Mouse (Mus musculus): ENCODE data around the gene Mios. TPM values are rescaled to one million over a fixed set of nuclear protein-coding genes. Genes with fewer than 3 reads are reported as not detected.
A peak's percentile ranks its signal among the peaks of the same experiment; 100 is the strongest.

Gene Mios
- polyA plus RNA-seq, 1 experiment from 2014 or later = 26.0 TPM

- H3K27ac ChIP-seq (replicated peaks) = no peak overlapping the region
- no peaks in the 10 kb centered on the region for H3K9me3 ChIP-seq
- peaks cover 14% of the 10 kb centered on the region for H3K36me3 ChIP-seq
- H3K9ac ChIP-seq = no peak overlapping the region
- 95% methylated on average over 3 of the region's 3 CpGs for WGBS
- peak overlapping the region; percentile 75 for H3K4me3 ChIP-seq
- no peaks in the 10 kb centered on the region for H3K27me3 ChIP-seq
- H3K4me1 ChIP-seq (replicated peaks) = peaks cover 14% of the 10 kb centered on the region
- ATAC-seq (ENCODE audit: low read depth) = no peak
- H3K4me2 ChIP-seq = peak overlapping the region; percentile 58
Observed at GRCm38 (mm10) chr6:8210661-8211060, 1.6 kb downstream of the Mios start.

- ATAC-seq (ENCODE audit: low read depth) = no peak
- peaks cover 48% of the 10 kb centered on the region for H3K36me3 ChIP-seq
- no peak overlapping the region for H3K4me3 ChIP-seq
- H3K4me2 ChIP-seq = no peak overlapping the region
- 93% methylated on average over 3 of the region's 3 CpGs for WGBS
- no peaks in the 10 kb centered on the region for H3K4me1 ChIP-seq (replicated peaks)
- H3K9me3 ChIP-seq = no peaks in the 10 kb centered on the region
- no peak overlapping the region for H3K9ac ChIP-seq
- H3K27ac ChIP-seq (replicated peaks) = no peak overlapping the region
- no peaks in the 10 kb centered on the region for H3K27me3 ChIP-seq
Observed at GRCm38 (mm10) chr6:8227035-8227434, 18.0 kb downstream of the Mios start.

- no peak overlapping the region for H3K27ac ChIP-seq (replicated peaks)
- H3K9me3 ChIP-seq = no peaks in the 10 kb centered on the region
- no peak overlapping the region for H3K4me2 ChIP-seq
- 92% methylated on average over 3 of the region's 3 CpGs for WGBS
- H3K27me3 ChIP-seq = no peaks in the 10 kb centered on the region
- H3K9ac ChIP-seq = no peak overlapping the region
- H3K36me3 ChIP-seq = peaks cover 58% of the 10 kb centered on the region
- no peak overlapping the region for H3K4me3 ChIP-seq
- no peaks in the 10 kb centered on the region for H3K4me1 ChIP-seq (replicated peaks)
- ATAC-seq (ENCODE audit: low read depth) = no peak
Observed at GRCm38 (mm10) chr6:8228596-8228995, 19.6 kb downstream of the Mios start.

GRCm38 (mm10) chr6:8258316-8258715 is 49.3 kb downstream of the Mios start:
- no peak for ATAC-seq (ENCODE audit: low read depth)
- peak overlapping the region; percentile 81 for H3K4me3 ChIP-seq
- no peaks in the 10 kb centered on the region for H3K9me3 ChIP-seq
- H3K36me3 ChIP-seq = peaks cover 17% of the 10 kb centered on the region
- 10% methylated on average over 6 of the region's 6 CpGs for WGBS
- peak overlapping the region; percentile 87 for H3K27ac ChIP-seq (replicated peaks)
- H3K4me2 ChIP-seq = peak overlapping the region; percentile 67
- peak overlapping the region; percentile 84 for H3K9ac ChIP-seq
- peaks cover 22% of the 10 kb centered on the region for H3K4me1 ChIP-seq (replicated peaks)
- no peaks in the 10 kb centered on the region for H3K27me3 ChIP-seq

GRCm38 (mm10) chr6:8259004-8259666 is 50.1 kb downstream of the Mios start, which contains the start of the genes Rpa3, Umad1 and Gm45062:
Gene Rpa3, minus strand, starts transcription at chr6:8259173.
Gene Umad1, plus strand, starts transcription at chr6:8259288.
Gene Gm45062, plus strand, starts transcription at chr6:8259450.
- WGBS = under 1% methylated on average over 64 of the region's 64 CpGs
- peak within 1 kb of the TSS; percentile 81 for H3K4me3 ChIP-seq
- ATAC-seq (ENCODE audit: low read depth) = peak; percentile 100
- H3K4me2 ChIP-seq = peak within 1 kb of the TSS; percentile 92
- H3K4me1 ChIP-seq (replicated peaks) = peaks cover 22% of the 10 kb centered on the region
- no peaks in the 10 kb centered on the region for H3K9me3 ChIP-seq
- peak within 1 kb of the TSS; percentile 87 for H3K27ac ChIP-seq (replicated peaks)
- peaks cover 10% of the 10 kb centered on the region for H3K36me3 ChIP-seq
- peak within 1 kb of the TSS; percentile 86 for H3K9ac ChIP-seq
- no peaks in the 10 kb centered on the region for H3K27me3 ChIP-seq

GRCm38 (mm10) chr6:8259667-8260044 is 50.6 kb downstream of the Mios start:
- Histone ChIP-seq H3K36me3 (peaks cover 7% of the 10 kb centered on the region), H3K4me2 (peak overlapping the region; percentile 92), H3K9ac (peak overlapping the region; percentile 86), H3K4me1 (replicated peaks) (peaks cover 22% of the 10 kb centered on the region), H3K9me3 (no peaks in the 10 kb centered on the region), H3K27ac (replicated peaks) (peak overlapping the region; percentile 85), H3K4me3 (peak overlapping the region; percentile 81), H3K27me3 (no peaks in the 10 kb centered on the region)
- no peak for ATAC-seq (ENCODE audit: low read depth)
- WGBS = 0% methylated on average over 8 of the region's 8 CpGs

GRCm38 (mm10) chr6:8271047-8271446 is 62.0 kb downstream of the Mios start:
- H3K9ac ChIP-seq = no peak overlapping the region
- no peak for ATAC-seq (ENCODE audit: low read depth)
- no peaks in the 10 kb centered on the region for H3K9me3 ChIP-seq
- no peak overlapping the region for H3K4me3 ChIP-seq
- no peak overlapping the region for H3K4me2 ChIP-seq
- H3K4me1 ChIP-seq (replicated peaks) = no peaks in the 10 kb centered on the region
- H3K36me3 ChIP-seq = peaks cover 16% of the 10 kb centered on the region
- H3K27ac ChIP-seq (replicated peaks) = no peak overlapping the region
- 87% methylated on average over 3 of the region's 3 CpGs for WGBS
- no peaks in the 10 kb centered on the region for H3K27me3 ChIP-seq

GRCm38 (mm10) chr6:8274387-8275054 is 65.5 kb downstream of the Mios start:
- no peaks in the 10 kb centered on the region for H3K27me3 ChIP-seq
- no peaks in the 10 kb centered on the region for H3K9me3 ChIP-seq
- H3K4me2 ChIP-seq = no peak overlapping the region
- no peak overlapping the region for H3K9ac ChIP-seq
- no peak overlapping the region; the same call in 1 of the 2 replicates for H3K27ac ChIP-seq (replicated peaks)
- H3K36me3 ChIP-seq = peaks cover 19% of the 10 kb centered on the region
- ATAC-seq (ENCODE audit: low read depth) = peak; percentile 81; the same call in 1 of the 2 replicates
- H3K4me1 ChIP-seq (replicated peaks) = no peaks in the 10 kb centered on the region
- H3K4me3 ChIP-seq = no peak overlapping the region
- WGBS = 36% methylated on average over 6 of the region's 6 CpGs

GRCm38 (mm10) chr6:8275098-8275497 is 66.1 kb downstream of the Mios start:
- ATAC-seq (ENCODE audit: low read depth) = peak; percentile 63
- Histone ChIP-seq H3K4me2 (no peak overlapping the region), H3K9ac (no peak overlapping the region), H3K9me3 (no peaks in the 10 kb centered on the region), H3K36me3 (peaks cover 20% of the 10 kb centered on the region), H3K27ac (replicated peaks) (no peak overlapping the region; the same call in 1 of the 2 replicates), H3K4me1 (replicated peaks) (no peaks in the 10 kb centered on the region), H3K4me3 (no peak overlapping the region), H3K27me3 (no peaks in the 10 kb centered on the region)
- WGBS = 16% methylated on average over 1 of the region's 1 CpGs

- no peaks in the 10 kb centered on the region for H3K4me1 ChIP-seq (replicated peaks)
- H3K36me3 ChIP-seq = peaks cover 17% of the 10 kb centered on the region
- no peaks in the 10 kb centered on the region for H3K9me3 ChIP-seq
- no peak for ATAC-seq (ENCODE audit: low read depth)
- no peaks in the 10 kb centered on the region for H3K27me3 ChIP-seq
- H3K9ac ChIP-seq = no peak overlapping the region
- H3K27ac ChIP-seq (replicated peaks) = no peak overlapping the region
- 87% methylated on average over 4 of the region's 4 CpGs for WGBS
- H3K4me2 ChIP-seq = no peak overlapping the region
- no peak overlapping the region for H3K4me3 ChIP-seq
Observed at GRCm38 (mm10) chr6:8276431-8276830, 67.4 kb downstream of the Mios start.

GRCm38 (mm10) chr6:8278426-8279002 is 69.5 kb downstream of the Mios start:
- no peaks in the 10 kb centered on the region for H3K27me3 ChIP-seq
- no peak overlapping the region for H3K9ac ChIP-seq
- no peaks in the 10 kb centered on the region for H3K4me1 ChIP-seq (replicated peaks)
- 64% methylated on average over 5 of the region's 5 CpGs for WGBS
- no peak overlapping the region for H3K27ac ChIP-seq (replicated peaks)
- ATAC-seq (ENCODE audit: low read depth) = no peak
- no peak overlapping the region for H3K4me3 ChIP-seq
- H3K9me3 ChIP-seq = no peaks in the 10 kb centered on the region
- H3K36me3 ChIP-seq = peaks cover 7% of the 10 kb centered on the region
- no peak overlapping the region for H3K4me2 ChIP-seq

GRCm38 (mm10) chr6:8283255-8283654 is 74.2 kb downstream of the Mios start:
- 86% methylated on average over 4 of the region's 4 CpGs for WGBS
- Histone ChIP-seq H3K4me2 (no peak overlapping the region), H3K27me3 (no peaks in the 10 kb centered on the region), H3K4me3 (no peak overlapping the region), H3K9ac (no peak overlapping the region), H3K36me3 (peaks cover 7% of the 10 kb centered on the region), H3K4me1 (replicated peaks) (no peaks in the 10 kb centered on the region), H3K27ac (replicated peaks) (no peak overlapping the region), H3K9me3 (no peaks in the 10 kb centered on the region)
- ATAC-seq (ENCODE audit: low read depth) = no peak
